Mouse (Mus musculus): Measurements from ENCODE around the gene Olfr1093. TPM values are rescaled to one million over a fixed set of nuclear protein-coding genes. Genes with fewer than 3 reads are reported as not detected.

Gene Olfr1093
- total RNA-seq (2023; ENCODE audit: inconsistent age): not detected in 4 replicates

DNA sequence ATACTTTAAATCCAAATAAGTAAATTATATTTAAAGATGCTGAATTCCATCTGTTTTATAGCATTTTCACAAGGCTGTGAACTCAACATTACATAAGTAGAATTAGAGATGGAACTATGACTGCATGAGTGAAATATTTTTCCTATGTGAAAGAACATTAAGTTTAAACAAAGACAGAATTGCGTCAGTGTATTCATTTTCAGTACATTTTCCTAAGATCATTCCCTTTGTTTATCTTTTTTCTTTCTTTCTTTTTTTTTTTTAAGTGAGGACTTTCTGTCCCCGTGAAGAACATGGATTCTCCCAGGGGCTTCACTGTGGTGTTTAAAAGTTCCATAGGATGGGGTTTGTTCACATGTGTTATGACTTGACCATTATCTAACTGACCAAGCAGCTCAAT, at the start of gene Olfr1093:
TSS of gene Olfr1093 (plus strand) at position 301 of the 400 bp plus-strand sequence.

GRCm38 (mm10) chr2:86733601-86734000, 48.7 kb upstream of the Olfr1093 start, which contains the start of gene Olfr1089:
Olfr1089 (minus strand) TSS chr2:86733701.

GRCm38 (mm10) chr2:86758893-86759292, 23.4 kb upstream of the Olfr1093 start, which contains the start of gene Olfr1090:
Olfr1090 (minus strand) TSS chr2:86758993.

GRCm38 (mm10) chr2:86809918-86810317, 27.6 kb downstream of the Olfr1093 start, which contains the start of gene Olfr141:
Olfr141 (minus strand) TSS chr2:86810018.

GRCm38 (mm10) chr2:86824363-86824762, 42.1 kb downstream of the Olfr1093 start, which contains the start of gene Olfr1094:
Olfr1094 (plus strand) TSS chr2:86824663.

Other genes starting within 250 kb of the Olfr1093 start
- not detected in 4 replicates for gene Olfr1079, start 240.0 kb upstream of the Olfr1093 start, total RNA-seq (2023; ENCODE audit: inconsistent age)
- not detected in 4 replicates for gene Olfr1080, start 224.2 kb upstream of the Olfr1093 start, total RNA-seq (2023; ENCODE audit: inconsistent age)
- gene Olfr1082, start 183.5 kb upstream of the Olfr1093 start, total RNA-seq (2023; ENCODE audit: inconsistent age): not detected in 4 replicates
- gene Olfr1084, start 142.8 kb upstream of the Olfr1093 start, total RNA-seq (2023; ENCODE audit: inconsistent age): not detected in 4 replicates
- gene Olfr1085, start 120.5 kb upstream of the Olfr1093 start, total RNA-seq (2023; ENCODE audit: inconsistent age): not detected in 4 replicates
- gene Olfr1086, start 102.4 kb upstream of the Olfr1093 start, total RNA-seq (2023; ENCODE audit: inconsistent age): not detected in 4 replicates
- gene Olfr1087, start 84.1 kb upstream of the Olfr1093 start, total RNA-seq (2023; ENCODE audit: inconsistent age): not detected in 4 replicates
- gene Olfr1089, start 48.8 kb upstream of the Olfr1093 start, total RNA-seq (2023; ENCODE audit: inconsistent age): not detected in 4 replicates
- not detected in 4 replicates for gene Olfr1090, start 23.5 kb upstream of the Olfr1093 start, total RNA-seq (2023; ENCODE audit: inconsistent age)
- not detected in 4 replicates for gene Olfr141, start 27.5 kb downstream of the Olfr1093 start, total RNA-seq (2023; ENCODE audit: inconsistent age)
- not detected in 4 replicates for gene Olfr1094, start 42.2 kb downstream of the Olfr1093 start, total RNA-seq (2023; ENCODE audit: inconsistent age)
- not detected in 4 replicates for gene Olfr1095, start 69.2 kb downstream of the Olfr1093 start, total RNA-seq (2023; ENCODE audit: inconsistent age)
- not detected in 4 replicates for gene Gm13723, start 92.3 kb downstream of the Olfr1093 start, total RNA-seq (2023; ENCODE audit: inconsistent age)
- gene Olfr1097, start 109.7 kb downstream of the Olfr1093 start, total RNA-seq (2023; ENCODE audit: inconsistent age): not detected in 4 replicates
- gene Olfr1098, start 142.1 kb downstream of the Olfr1093 start, total RNA-seq (2023; ENCODE audit: inconsistent age): not detected in 4 replicates
- not detected in 4 replicates for gene Olfr1099, start 178.2 kb downstream of the Olfr1093 start, total RNA-seq (2023; ENCODE audit: inconsistent age)
- gene Olfr1100, start 197.5 kb downstream of the Olfr1093 start, total RNA-seq (2023; ENCODE audit: inconsistent age): not detected in 4 replicates
- not detected in 4 replicates for gene Olfr1101, start 208.7 kb downstream of the Olfr1093 start, total RNA-seq (2023; ENCODE audit: inconsistent age)
- not detected in 4 replicates for gene Olfr1102, start 215.9 kb downstream of the Olfr1093 start, total RNA-seq (2023; ENCODE audit: inconsistent age)
- gene Olfr1104, start 244.6 kb downstream of the Olfr1093 start, total RNA-seq (2023; ENCODE audit: inconsistent age): not detected in 4 replicates

Measured in B cell, adult (primary cell).